In genomic region chr6:83455328-83456130, GRCm38 (mm10) we compare ENCODE assay signal across 8 mouse cellular contexts. TPM values are rescaled to one million over a fixed set of nuclear protein-coding genes. Genes with fewer than 3 reads are reported as not detected.
DNase-seq lines count a peak whose midpoint lies in the region; ATAC-seq lines count a peak whose summit lies in the region.

No protein-coding gene starts in this region.

- peak overlapping the region; percentile 90 for H3K9ac ChIP-seq in heart, embryonic 15.5 days
- H3K9ac ChIP-seq in liver, embryonic 13.5 days, result peak overlapping the region; percentile 87
- H3K9ac ChIP-seq in neural tube, embryonic 11.5 days (ENCODE audit: low read length), result peak overlapping the region; percentile 97

- peak overlapping the region; percentile 63 for H3K4me3 ChIP-seq in brown adipose tissue, adult 24 weeks (ENCODE audit: insufficient read depth, low read depth, low read length)
- peak overlapping the region; percentile 88 for H3K4me3 ChIP-seq in heart, embryonic 15.5 days
- H3K4me3 ChIP-seq in liver, embryonic 13.5 days (replicated peaks), result peak overlapping the region; percentile 74
- peak overlapping the region; percentile 85 for H3K4me3 ChIP-seq in neural tube, embryonic 11.5 days (ENCODE audit: low read depth, low read length)

- DNase-seq in left cerebral cortex, postnatal 4 days, result peak; percentile 38
- DNase-seq in left cerebral cortex, adult 9 months (ENCODE audit: low spot score in 2 of 2), result no peak
- DNase-seq in liver, embryonic 13.5 days, result no peak
- DNase-seq in neural tube, embryonic 11.5 days (ENCODE audit: low spot score), result peak; percentile 64
- DNase-seq in right cerebral cortex, adult 18-20 months, result no peak
- DNase-seq in gastrocnemius, postnatal 36 days, result no peak

- WGBS in heart, embryonic 15.5 days, result 2% methylated on average over 30 of the region's 41 CpGs
- under 1% methylated on average over 40 of the region's 41 CpGs for WGBS in liver, embryonic 13.5 days (ENCODE audit: insufficient replicate concordance)
- 2% methylated on average over 31 of the region's 41 CpGs for WGBS in neural tube, embryonic 11.5 days

- H3K9me3 ChIP-seq in heart, embryonic 15.5 days (replicated peaks), result no peaks in the 10 kb centered on the region
- H3K9me3 ChIP-seq in liver, embryonic 13.5 days (replicated peaks), result no peaks in the 10 kb centered on the region
- H3K9me3 ChIP-seq in neural tube, embryonic 11.5 days (ENCODE audit: control insufficient read depth, low read length), result no peaks in the 10 kb centered on the region

- ATAC-seq in heart, embryonic 15.5 days (replicated peaks; ENCODE audit: insufficient number of reproducible peaks, insufficient read depth, low FRiP score, low read depth), result peak; percentile 16
- ATAC-seq in liver, embryonic 13.5 days (ENCODE audit: low read depth), result peak; percentile 21
- ATAC-seq in neural tube, embryonic 11.5 days (ENCODE audit: insufficient read depth, low FRiP score, low TSS enrichment), result peak; percentile 41

- no peaks in the 10 kb centered on the region for H3K27me3 ChIP-seq in heart, embryonic 15.5 days
- peaks cover 16% of the 10 kb centered on the region; the same call in 1 of the 2 replicates for H3K27me3 ChIP-seq in liver, embryonic 13.5 days
- H3K27me3 ChIP-seq in neural tube, embryonic 11.5 days (ENCODE audit: control insufficient read depth, insufficient read depth, low read length), result no peaks in the 10 kb centered on the region

- H3K36me3 ChIP-seq in heart, embryonic 15.5 days, result no peaks in the 10 kb centered on the region
- H3K36me3 ChIP-seq in liver, embryonic 13.5 days, result 0 out of 2 replicates have a peak, but pooled peaks cover 8% of the 10 kb centered on the region
- H3K36me3 ChIP-seq in neural tube, embryonic 11.5 days (ENCODE audit: control insufficient read depth, insufficient read depth, low read length), result no peaks in the 10 kb centered on the region

- H3K27ac ChIP-seq in brown adipose tissue, adult 24 weeks (replicated peaks; ENCODE audit: low read depth, low read length), result peak overlapping the region; percentile 68
- H3K27ac ChIP-seq in heart, embryonic 15.5 days, result peak overlapping the region; percentile 96
- peak overlapping the region; percentile 83 for H3K27ac ChIP-seq in liver, embryonic 13.5 days
- peak overlapping the region; percentile 95 for H3K27ac ChIP-seq in neural tube, embryonic 11.5 days (ENCODE audit: low read depth, low read length)

- intact Hi-C loops in left cerebral cortex, postnatal 4 days (cut with DNase I), result no loop called here
- intact Hi-C loops in gastrocnemius, postnatal 36 days (cut with DNase I), result loop anchor here (2.0 to 5.0 kb wide), 2 partner anchors 47 to 98 kb away; no protein-coding TSS in a partner anchor

- peaks cover 18% of the 10 kb centered on the region for H3K4me1 ChIP-seq in brown adipose tissue, adult 24 weeks (ENCODE audit: control insufficient read depth, insufficient read depth, insufficient read length, low read length)
- H3K4me1 ChIP-seq in heart, embryonic 15.5 days (replicated peaks), result peaks cover 70% of the 10 kb centered on the region
- H3K4me1 ChIP-seq in liver, embryonic 13.5 days (replicated peaks), result peaks cover 96% of the 10 kb centered on the region
- peaks cover 43% of the 10 kb centered on the region for H3K4me1 ChIP-seq in neural tube, embryonic 11.5 days (ENCODE audit: control insufficient read depth, insufficient read depth, low read length)

- peak overlapping the region; percentile 96 for H3K4me2 ChIP-seq in heart, embryonic 15.5 days
- peak overlapping the region; percentile 98 for H3K4me2 ChIP-seq in liver, embryonic 13.5 days
- H3K4me2 ChIP-seq in neural tube, embryonic 11.5 days (ENCODE audit: low read depth), result peak overlapping the region; percentile 97

RNA-seq across cellular contexts. Expression of gene Tet3, which starts 3.4 kb away (rescaled TPM):
- total RNA-seq in left cerebral cortex, postnatal 4 days (2021), result 100 to 1,000 TPM; 112 to 117 TPM
- polyA plus RNA-seq in brown adipose tissue, adult 24 weeks (2012; ENCODE audit: insufficient read depth, insufficient read length, missing spikeins), result 5.0 and 7.0 TPM in 2 replicates
- 26.2 and 37.5 TPM in 2 replicates for polyA plus RNA-seq in heart, embryonic 15.5 days (2015; fragmentation: Nextera tagmentation; extraction: Ambion mirVana)
- 10.4 and 13.3 TPM in 2 replicates for polyA plus RNA-seq in liver, embryonic 13.5 days (2015; fragmentation: Nextera tagmentation; extraction: Ambion mirVana)
- polyA plus RNA-seq in neural tube, embryonic 11.5 days (2014; fragmentation: Nextera tagmentation; extraction: Ambion mirVana), result 47.3 and 48.8 TPM in 2 replicates
- total RNA-seq in gastrocnemius, postnatal 36 days (2021), result 10 to 100 TPM; 21.1 to 23.7 TPM

RNA-seq across cellular contexts. Expression of gene Dguok, which starts 51.2 kb away (rescaled TPM):
- 10 to 100 TPM; 31.3 to 34.8 TPM for total RNA-seq in left cerebral cortex, postnatal 4 days (2021)
- polyA plus RNA-seq in brown adipose tissue, adult 24 weeks (2012; ENCODE audit: insufficient read depth, insufficient read length, missing spikeins), result 33.1 and 34.8 TPM in 2 replicates
- polyA plus RNA-seq in heart, embryonic 15.5 days (2015; fragmentation: Nextera tagmentation; extraction: Ambion mirVana), result 48.2 and 61.0 TPM in 2 replicates
- 25.3 and 29.1 TPM in 2 replicates for polyA plus RNA-seq in liver, embryonic 13.5 days (2015; fragmentation: Nextera tagmentation; extraction: Ambion mirVana)
- 56.3 and 63.0 TPM in 2 replicates for polyA plus RNA-seq in neural tube, embryonic 11.5 days (2014; fragmentation: Nextera tagmentation; extraction: Ambion mirVana)
- total RNA-seq in gastrocnemius, postnatal 36 days (2021), result 10 to 100 TPM; 14.8 to 17.8 TPM

Comparison
In these comparisons a context has a peak if more than half of its experiments do, and no peak if none do; other contexts are left out.
1. DNase-seq: peak in left cerebral cortex, postnatal 4 days (single experiment) and neural tube, embryonic 11.5 days (single experiment); none in left cerebral cortex, adult 9 months (0 of 2), liver, embryonic 13.5 days (single experiment), right cerebral cortex, adult 18-20 months (single experiment) and gastrocnemius, postnatal 36 days (0 of 2).
2. Peak in every context shown above with its lines, with median percentiles within 50 percentile points of each other: H3K27ac ChIP-seq, H3K4me3 ChIP-seq, ATAC-seq, H3K4me2 ChIP-seq and H3K9ac ChIP-seq.